Mouse (Mus musculus) megakaryocyte, embryonic 14.5 days (primary cell): ENCODE results near the gene Hspd1. TPM values are rescaled to one million over a fixed set of nuclear protein-coding genes. Genes with fewer than 3 reads are reported as not detected.

Experiments used
- H3K27me3 ChIP-seq: replicated peaks from 2 replicates; pipeline ENCODE3; 2012; ENCODE audit warnings: inconsistent platforms
- H3K36me3 ChIP-seq: replicated peaks from 2 replicates; pipeline ENCODE3; 2012; ENCODE audit warnings: low read length, inconsistent platforms, mixed read lengths
- H3K4me1 ChIP-seq: 2 replicates; pipeline ENCODE4 v1.6.1; 2012; ENCODE audit warnings: inconsistent platforms
- H3K4me3 ChIP-seq: replicated peaks from 2 replicates; pipeline ENCODE3; 2012; ENCODE audit warnings: moderate library complexity, mild to moderate bottlenecking, inconsistent platforms
- H3K9me3 ChIP-seq: 2 replicates; pipeline ENCODE4 v1.6.1; 2012; ENCODE audit warnings: inconsistent platforms
- FLI1 ChIP-seq: IDR thresholded peaks from 2 replicates; pipeline ENCODE4 v1.6.1; 2012; ENCODE audit warnings: low read length, inconsistent platforms, mixed read lengths
- GATA1 ChIP-seq: IDR thresholded peaks from 3 replicates; pipeline ENCODE4 v1.6.1; 2012; ENCODE audit warnings: mixed read lengths, low read length, inconsistent platforms, borderline replicate concordance
- polyA plus RNA-seq: library from polyadenylated mRNA; stranded (reverse); fragments of >175 nt; gene quantifications from 2 replicates; pipeline ENCODE4 v1.2.3, GENCODE M21; 2012; ENCODE audit warnings: low replicate concordance; ENCODE audit not compliant: insufficient read depth

Hspd1 gene
- polyA plus RNA-seq, 1 experiment = 31.5 TPM

GRCm38 (mm10) chr1:55042246-55042645 is 45.8 kb downstream of the Hspd1 start:
- Histone ChIP-seq H3K27me3 (peaks cover 3% of the 10 kb centered on the region), H3K4me3 (no peak overlapping the region), H3K36me3 (peaks cover 14% of the 10 kb centered on the region), H3K9me3 (peaks cover 36% of the 10 kb centered on the region), H3K4me1 (peaks cover 36% of the 10 kb centered on the region)
- TF ChIP-seq GATA1 = no peak
- TF ChIP-seq FLI1 = no peak

- peaks cover 3% of the 10 kb centered on the region for H3K27me3 ChIP-seq
- peaks cover 36% of the 10 kb centered on the region for H3K9me3 ChIP-seq
- no peak overlapping the region for H3K4me3 ChIP-seq
- H3K4me1 ChIP-seq = peaks cover 36% of the 10 kb centered on the region
- no peak for TF ChIP-seq FLI1
- no peak for TF ChIP-seq GATA1
- H3K36me3 ChIP-seq = peaks cover 14% of the 10 kb centered on the region
Observed at GRCm38 (mm10) chr1:55041691-55042090, 46.4 kb downstream of the Hspd1 start.

DNA sequence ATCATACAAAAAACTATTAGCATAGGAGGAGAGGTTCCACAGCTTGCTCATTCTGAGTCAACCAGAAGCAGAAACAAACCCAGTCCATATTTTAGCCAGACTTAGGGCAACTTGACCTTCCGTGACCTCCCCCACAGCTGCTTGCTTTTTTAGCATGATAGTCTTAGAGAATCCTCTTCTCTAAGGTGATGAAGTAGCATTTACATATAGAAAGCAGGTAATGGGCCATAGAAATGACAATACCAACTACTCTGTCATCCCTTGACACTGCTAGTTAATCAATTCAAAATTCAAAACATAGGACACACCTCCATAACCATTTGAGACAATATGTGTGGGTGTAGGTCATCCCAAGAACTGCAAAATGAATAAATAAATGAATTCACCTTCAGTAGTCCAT is 48.1 kb downstream of the Hspd1 start:
- Histone ChIP-seq H3K4me3 (no peak overlapping the region), H3K9me3 (peaks cover 31% of the 10 kb centered on the region), H3K4me1 (peaks cover 33% of the 10 kb centered on the region), H3K36me3 (peaks cover 14% of the 10 kb centered on the region), H3K27me3 (no peaks in the 10 kb centered on the region)
- no peak for TF ChIP-seq GATA1
- no peak for TF ChIP-seq FLI1

- H3K4me3 ChIP-seq = peak overlapping the region; percentile 75
- H3K27me3 ChIP-seq = no peaks in the 10 kb centered on the region
- H3K9me3 ChIP-seq = no peaks in the 10 kb centered on the region
- TF ChIP-seq GATA1 (no peak), FLI1 (no peak)
- H3K4me1 ChIP-seq = peaks cover 60% of the 10 kb centered on the region
- H3K36me3 ChIP-seq = no peaks in the 10 kb centered on the region
Observed at GRCm38 (mm10) chr1:55031026-55031779, 56.8 kb downstream of the Hspd1 start.

- H3K4me3 ChIP-seq = peak overlapping the region; percentile 96
- no peaks in the 10 kb centered on the region for H3K9me3 ChIP-seq
- peaks cover 62% of the 10 kb centered on the region for H3K4me1 ChIP-seq
- H3K27me3 ChIP-seq = no peaks in the 10 kb centered on the region
- no peaks in the 10 kb centered on the region for H3K36me3 ChIP-seq
- TF ChIP-seq GATA1 (no peak), FLI1 (no peak)
Observed at GRCm38 (mm10) chr1:55029446-55029845, 58.6 kb downstream of the Hspd1 start.

DNA sequence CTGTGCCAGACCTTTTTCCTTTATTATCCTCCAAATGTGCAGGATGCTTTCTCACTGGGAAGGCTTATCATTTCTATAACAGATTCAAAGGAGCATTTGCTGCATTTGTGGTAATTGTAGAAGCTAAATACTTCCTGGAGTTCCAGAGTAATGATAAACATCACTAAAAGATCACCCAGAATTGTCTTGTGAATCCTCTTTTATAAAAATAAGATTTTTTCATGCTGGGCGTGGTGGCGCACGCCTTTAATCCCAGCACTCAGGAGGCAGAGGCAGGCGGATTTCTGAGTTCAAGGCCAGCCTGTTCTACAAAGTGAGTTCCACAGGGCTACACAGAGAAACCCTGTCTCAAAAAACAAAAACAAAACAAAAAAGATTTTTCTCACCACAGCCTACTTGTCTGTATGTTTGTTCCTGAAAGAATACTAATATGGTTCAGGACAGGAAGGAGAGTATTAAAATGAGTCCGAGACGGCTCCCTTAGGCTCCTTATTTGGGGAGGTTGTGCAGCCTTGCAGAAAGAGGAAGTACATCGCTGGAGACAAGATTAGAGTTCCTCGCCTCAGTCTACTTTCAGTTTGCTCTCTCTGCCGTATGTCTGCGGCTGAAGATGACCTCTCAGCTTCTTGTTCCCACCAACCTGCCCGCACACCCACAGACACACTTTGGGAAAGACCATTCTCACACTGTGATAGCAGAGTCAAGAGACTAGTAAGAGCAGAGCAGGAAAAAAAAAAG is 59.4 kb downstream of the Hspd1 start:
- Histone ChIP-seq H3K9me3 (no peaks in the 10 kb centered on the region), H3K27me3 (no peaks in the 10 kb centered on the region), H3K36me3 (no peaks in the 10 kb centered on the region), H3K4me3 (peak overlapping the region; percentile 96), H3K4me1 (peaks cover 62% of the 10 kb centered on the region)
- TF ChIP-seq FLI1 = no peak
- TF ChIP-seq GATA1 = no peak

DNA sequence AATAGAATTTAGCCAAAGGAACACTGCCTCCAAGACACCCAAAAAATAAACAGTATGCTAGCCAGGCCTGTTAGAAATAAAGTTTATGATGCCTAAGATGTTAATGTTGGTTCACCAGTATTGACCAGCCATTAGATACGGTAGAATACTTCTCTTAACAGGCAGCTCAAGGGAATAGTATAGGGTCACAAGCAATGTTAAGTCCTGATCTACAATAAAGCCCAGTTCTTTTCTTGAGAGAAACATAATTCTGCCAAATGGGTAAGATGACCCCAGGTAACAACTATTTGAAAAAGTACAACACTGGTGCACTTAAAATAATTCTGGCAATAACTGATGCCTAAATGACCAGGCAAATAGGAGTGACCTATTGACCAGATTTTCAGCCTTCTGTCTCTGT is 60.1 kb downstream of the Hspd1 start:
- peak overlapping the region; percentile 96 for H3K4me3 ChIP-seq

More for the DNA sequence above, 60.1 kb downstream of the Hspd1 start:
- peaks cover 67% of the 10 kb centered on the region for H3K4me1 ChIP-seq
- no peak for TF ChIP-seq GATA1
- TF ChIP-seq FLI1 = no peak
- no peaks in the 10 kb centered on the region for H3K9me3 ChIP-seq
- peaks cover 6% of the 10 kb centered on the region for H3K36me3 ChIP-seq
- H3K27me3 ChIP-seq = no peaks in the 10 kb centered on the region

Other genes starting within 250 kb of the Hspd1 start
- gene Ankrd44, start 161.9 kb downstream of the Hspd1 start, polyA plus RNA-seq = 0.55 TPM in 1 of 2 replicates, not detected in the other
- 0.52 and 5.0 TPM in 2 replicates for gene Sf3b1, start 60.8 kb downstream of the Hspd1 start, polyA plus RNA-seq
- gene Coq10b, start 35.5 kb downstream of the Hspd1 start, polyA plus RNA-seq = 0.99 and 9.1 TPM in 2 replicates
- 21.9 and 66.1 TPM in 2 replicates for gene Hspe1, start 111 bp downstream of the Hspd1 start, polyA plus RNA-seq
- gene Mob4, start 43.0 kb upstream of the Hspd1 start, polyA plus RNA-seq = 7.0 TPM in 1 of 2 replicates, not detected in the other
- not detected in 2 replicates for gene Rftn2, start 138.5 kb upstream of the Hspd1 start, polyA plus RNA-seq
- 0.58 and 2.5 TPM in 2 replicates for gene Mars2, start 148.9 kb upstream of the Hspd1 start, polyA plus RNA-seq